Mouse (Mus musculus) MEL-GATA-1-ER (cell line): ENCODE data around the gene Map3k12.

Experiments used
- DNase-seq: peaks from one replicate; pipeline ENCODE4 v3.0.0-alpha.2; 2012; ENCODE audit warnings: low read depth; ENCODE audit errors: extremely low read depth

The Map3k12 gene

GRCm38 (mm10) chr15:102519211-102520141 is 2.6 kb upstream of the Map3k12 start:
- DNase-seq, result no peak

- DNase-seq, result no peak
Measured at GRCm38 (mm10) chr15:102518859-102519201, 2.0 kb upstream of the Map3k12 start.

- peak; percentile 100 for DNase-seq
Measured at GRCm38 (mm10) chr15:102517976-102518858, 1.4 kb upstream of the Map3k12 start, which contains the start of gene Tarbp2. Gene Tarbp2, plus strand, starts transcription at chr15:102518192.

- DNase-seq, result no peak
Measured at GRCm38 (mm10) chr15:102517631-102517975, 739 bp upstream of the Map3k12 start.

GRCm38 (mm10) chr15:102516293-102516692 is 571 bp downstream of the Map3k12 start:
- no peak for DNase-seq

GRCm38 (mm10) chr15:102515791-102516190 is 1.1 kb downstream of the Map3k12 start:
- no peak for DNase-seq

DNA sequence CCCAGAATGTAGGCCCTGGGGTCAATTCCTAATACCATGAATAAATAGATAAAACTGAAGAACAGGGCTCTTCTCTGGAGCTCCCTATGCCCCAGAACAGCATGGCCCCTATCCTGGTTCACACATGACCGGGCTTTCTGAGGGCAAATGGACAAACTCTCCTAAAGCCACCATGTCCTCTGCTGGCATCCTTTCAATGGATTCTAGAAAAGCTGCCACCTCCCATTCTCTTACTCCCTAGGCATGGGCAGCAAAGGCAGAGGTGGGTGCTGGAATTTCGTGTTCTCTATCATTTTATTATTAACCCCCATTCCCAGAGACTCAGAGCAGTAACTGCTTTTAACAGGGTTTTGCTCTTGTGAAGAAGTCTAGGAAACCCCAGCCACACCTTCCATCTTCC is 1.6 kb downstream of the Map3k12 start:
- no peak for DNase-seq

- no peak for DNase-seq
Measured at GRCm38 (mm10) chr15:102513004-102513403, 3.9 kb downstream of the Map3k12 start.

DNA sequence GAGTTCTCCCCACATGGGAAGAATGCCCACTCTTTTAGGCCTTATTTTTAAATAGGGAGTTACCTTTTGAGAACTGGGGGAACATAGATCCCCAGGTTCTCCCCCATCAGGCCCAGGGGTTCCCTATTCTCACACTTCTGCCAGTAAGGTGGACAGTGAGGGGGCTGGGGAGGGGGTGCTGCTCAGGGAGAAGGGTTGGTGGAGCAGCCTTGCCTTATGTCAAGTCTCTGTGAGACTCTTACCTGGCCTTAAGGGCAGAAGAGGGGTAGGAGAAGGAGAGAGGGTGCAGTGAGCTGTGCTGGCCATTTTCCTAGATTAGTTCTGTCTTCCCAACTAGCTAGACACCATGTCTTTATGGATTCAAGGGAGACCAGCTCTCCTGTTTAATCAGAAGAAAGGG is 4.4 kb downstream of the Map3k12 start:
- DNase-seq, result no peak

DNA sequence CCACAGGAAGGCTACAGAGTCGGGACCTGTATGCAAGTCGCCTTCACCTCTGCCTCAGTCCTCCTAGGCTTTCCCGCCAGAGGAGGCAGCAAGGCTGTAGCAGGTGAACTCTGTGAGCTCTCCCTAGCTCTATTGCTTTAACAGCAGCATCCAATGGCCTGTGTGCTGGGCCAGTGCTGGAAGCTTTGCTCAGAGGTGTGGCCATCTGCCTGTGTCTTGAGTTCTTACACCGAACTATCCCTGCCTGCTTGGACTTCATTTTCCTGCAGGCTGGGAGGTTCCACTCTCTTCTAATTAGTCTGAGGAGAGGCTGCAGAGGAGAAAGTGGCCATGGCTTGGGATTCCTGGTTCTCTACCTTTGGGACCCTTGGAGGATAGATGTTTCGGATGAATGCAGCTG is 4.9 kb downstream of the Map3k12 start:
- no peak for DNase-seq

GRCm38 (mm10) chr15:102511285-102511833 is 5.5 kb downstream of the Map3k12 start:
- no peak for DNase-seq

GRCm38 (mm10) chr15:102510590-102511284 is 6.1 kb downstream of the Map3k12 start:
- DNase-seq, result peak; percentile 72

DNA sequence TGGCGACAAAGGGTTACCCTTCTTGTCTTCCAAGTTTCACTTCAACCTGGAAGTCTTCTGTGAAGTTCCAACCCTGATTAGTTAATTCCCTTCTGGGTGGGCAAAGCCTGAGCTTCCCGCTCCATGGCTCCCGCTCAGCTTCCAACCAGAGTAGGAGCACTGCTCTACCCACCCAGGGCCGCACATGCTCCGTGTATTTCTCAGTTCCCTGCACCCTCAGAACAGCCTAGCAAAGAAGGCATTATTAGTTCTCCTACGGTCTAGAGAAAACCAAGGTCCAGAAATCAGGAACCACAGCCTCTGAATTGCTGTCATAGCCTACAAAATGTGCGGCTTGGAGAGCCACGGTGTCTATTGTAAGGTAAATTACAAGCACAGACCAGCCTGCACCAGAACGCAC is 6.8 kb downstream of the Map3k12 start:
- DNase-seq, result no peak

GRCm38 (mm10) chr15:102508336-102508735 is 8.5 kb downstream of the Map3k12 start:
- no peak for DNase-seq

- no peak for DNase-seq
Measured at GRCm38 (mm10) chr15:102507561-102507960, 9.3 kb downstream of the Map3k12 start.

DNA sequence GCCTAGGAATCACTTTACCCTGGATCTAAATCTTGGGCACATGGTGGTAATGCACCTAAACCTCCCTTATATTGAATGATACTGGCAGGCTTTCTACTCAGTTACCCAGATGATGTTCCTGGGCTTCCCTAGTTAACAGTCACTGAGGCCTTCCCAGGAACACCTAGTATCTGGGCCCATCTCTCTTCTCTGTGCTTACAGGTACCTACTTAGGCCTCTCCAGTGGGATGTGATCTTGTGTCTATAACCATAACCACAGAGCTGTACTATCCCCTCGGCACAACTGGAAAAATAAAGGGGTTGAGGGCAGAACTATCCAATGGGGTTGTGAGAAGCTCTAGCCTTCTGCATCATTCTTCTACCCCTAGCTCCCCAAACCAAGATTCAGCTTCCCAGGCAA is 10.0 kb downstream of the Map3k12 start:
- DNase-seq, result no peak

- DNase-seq, result no peak
Measured at GRCm38 (mm10) chr15:102506464-102506830, 10.4 kb downstream of the Map3k12 start.

GRCm38 (mm10) chr15:102505770-102506463 is 10.9 kb downstream of the Map3k12 start:
- no peak for DNase-seq

- DNase-seq, result no peak
Measured at GRCm38 (mm10) chr15:102505073-102505769, 11.6 kb downstream of the Map3k12 start.
